Mouse (Mus musculus): ENCODE data around the gene Ptcd1. TPM values are rescaled to one million over a fixed set of nuclear protein-coding genes. Genes with fewer than 3 reads are reported as not detected.

The Ptcd1 gene
- total and polyA plus RNA-seq, 3 experiments = 11.4 to 13.9 (median 11.7) TPM

DNA sequence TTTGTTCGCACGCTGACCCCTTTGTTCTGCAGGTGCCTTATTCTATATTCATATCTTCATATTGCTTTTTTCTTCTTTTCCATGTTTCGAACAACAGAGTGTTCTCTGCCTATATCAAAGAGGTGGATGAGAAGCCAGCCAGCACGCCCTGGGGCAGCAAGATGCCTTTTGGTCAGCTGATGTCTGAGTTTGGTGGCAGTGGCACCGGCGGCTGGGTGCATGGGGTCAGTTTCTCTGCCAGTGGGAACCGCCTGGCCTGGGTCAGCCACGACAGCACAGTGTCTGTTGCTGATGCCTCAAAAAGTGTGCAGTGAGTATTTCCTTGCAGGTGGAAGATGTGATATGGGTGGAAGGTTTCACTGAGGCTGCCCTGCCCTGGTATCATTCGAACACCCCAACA is 65.9 kb downstream of the Ptcd1 start:
- in situ Hi-C loops (cut with MboI; ENCODE audit: low pct_ligation_motif_present, low pct_unique_long_range_greater_than_20kb, low sequenced_read_pairs) = no loop called here

GRCm38 (mm10) chr5:145098340-145098821 is 68.5 kb downstream of the Ptcd1 start:
- no peak overlapping the region for H3K27ac ChIP-seq (ENCODE audit: insufficient read depth, low read depth)

More for the DNA sequence above, 65.9 kb downstream of the Ptcd1 start:
- Histone ChIP-seq H3K79me2 (replicated peaks; ENCODE audit: control insufficient read depth, extremely low read depth, insufficient read depth, poor library complexity, severe bottlenecking) (no peaks in the 10 kb centered on the region), H3K9me3 (replicated peaks; ENCODE audit: low read length) (no peaks in the 10 kb centered on the region), H3K9ac (ENCODE audit: insufficient read depth, low read depth) (no peak overlapping the region), H3K27ac (ENCODE audit: insufficient read depth, low read depth) (no peak overlapping the region), H3K27me3 (replicated peaks) (no peaks in the 10 kb centered on the region), H3K4me1 (ENCODE audit: control insufficient read depth in 1 of 2, insufficient read depth in 2 of 2) (no peaks in the 10 kb centered on the region), H3K36me3 (replicated peaks in 1 of 2; ENCODE audit: control insufficient read depth in 1 of 2, insufficient read depth in 1 of 2, low read length in 1 of 2) (peaks cover 75 to 89% of the 10 kb centered on the region in 2 experiments), H3K4me3 (replicated peaks in 1 of 3; ENCODE audit: low read depth in 2 of 3, low read length in 2 of 3, poor library complexity in 1 of 3) (no peak overlapping the region), H3K4me2 (ENCODE audit: insufficient read depth, low read depth, poor library complexity, severe bottlenecking) (no peak overlapping the region)
- dilution Hi-C loops (cut with MboI; ENCODE audit: extremely low pct_ligation_motif_present, extremely low pct_unique_long_range_greater_than_20kb, low sequenced_read_pairs) = no loop called here
- DNase-seq (ENCODE audit: extremely low read depth) = no peak
- TF ChIP-seq CTCF (conservative IDR thresholded peaks at IDR 0.05 in 1 of 2, IDR thresholded peaks at IDR 0.05 in 1 of 2; ENCODE audit: low read depth in 2 of 2, low read length in 2 of 2) (no peak), MAX (IDR thresholded peaks at IDR 0.05; ENCODE audit: low read length) (no peak), KAT2A (IDR thresholded peaks at IDR 0.05; ENCODE audit: insufficient replicate concordance, low read length) (no peak), MAZ (IDR thresholded peaks at IDR 0.05; ENCODE audit: low read depth, low read length) (no peak), JUN (IDR thresholded peaks at IDR 0.05; ENCODE audit: insufficient read depth, low read depth, low read length) (no peak), MAFK (IDR thresholded peaks at IDR 0.05; ENCODE audit: insufficient replicate concordance, low read length) (no peak)

More at GRCm38 (mm10) chr5:145098340-145098821, 68.5 kb downstream of the Ptcd1 start:
- DNase-seq (ENCODE audit: extremely low read depth) = no peak
- in situ Hi-C loops (cut with MboI; ENCODE audit: low pct_ligation_motif_present, low pct_unique_long_range_greater_than_20kb, low sequenced_read_pairs) = no loop called here
- Histone ChIP-seq H3K9me3 (replicated peaks; ENCODE audit: low read length) (no peaks in the 10 kb centered on the region), H3K9ac (ENCODE audit: insufficient read depth, low read depth) (no peak overlapping the region), H3K4me2 (ENCODE audit: insufficient read depth, low read depth, poor library complexity, severe bottlenecking) (no peak overlapping the region), H3K27me3 (replicated peaks) (no peaks in the 10 kb centered on the region), H3K79me2 (replicated peaks; ENCODE audit: control insufficient read depth, extremely low read depth, insufficient read depth, poor library complexity, severe bottlenecking) (no peaks in the 10 kb centered on the region), H3K4me3 (replicated peaks in 1 of 3; ENCODE audit: low read depth in 2 of 3, low read length in 2 of 3, poor library complexity in 1 of 3) (no peak overlapping the region), H3K36me3 (replicated peaks in 1 of 2; ENCODE audit: control insufficient read depth in 1 of 2, insufficient read depth in 1 of 2, low read length in 1 of 2) (peaks cover 69 to 87% of the 10 kb centered on the region in 2 experiments), H3K4me1 (ENCODE audit: control insufficient read depth in 1 of 2, insufficient read depth in 2 of 2) (no peaks in the 10 kb centered on the region)
- TF ChIP-seq MYC (IDR thresholded peaks at IDR 0.05; ENCODE audit: low read depth, low read length) (no peak), ZC3H11A (IDR thresholded peaks at IDR 0.05; ENCODE audit: low read depth, low read length) (no peak), CHD1 (IDR thresholded peaks at IDR 0.05; ENCODE audit: low read depth, low read length) (no peak), ETS1 (conservative IDR thresholded peaks at IDR 0.05; ENCODE audit: low read depth, low read length) (no peak), SIN3A (IDR thresholded peaks at IDR 0.05; ENCODE audit: low read length) (no peak), ZMIZ1 (IDR thresholded peaks at IDR 0.05; ENCODE audit: low read depth, low read length) (no peak), MEF2A (IDR thresholded peaks at IDR 0.05; ENCODE audit: borderline replicate concordance, low read depth, low read length) (no peak), MAZ (IDR thresholded peaks at IDR 0.05; ENCODE audit: low read depth, low read length) (no peak), USF1 (IDR thresholded peaks at IDR 0.05; ENCODE audit: low read depth, low read length) (no peak), KAT2A (IDR thresholded peaks at IDR 0.05; ENCODE audit: insufficient replicate concordance, low read length) (no peak), TCF12 (IDR thresholded peaks at IDR 0.05; ENCODE audit: low read depth, low read length) (no peak), NRF1 (IDR thresholded peaks at IDR 0.05; ENCODE audit: low read depth, low read length) (no peak), SMC3 (IDR thresholded peaks at IDR 0.05; ENCODE audit: low read depth, low read length) (no peak), ELF1 (IDR thresholded peaks at IDR 0.05; ENCODE audit: low read depth, low read length) (no peak), GABPA (IDR thresholded peaks at IDR 0.05; ENCODE audit: insufficient replicate concordance, low read depth, low read length) (no peak), POLR2A (IDR thresholded peaks at IDR 0.05; ENCODE audit: low read depth, low read length) (no peak), HCFC1 (IDR thresholded peaks at IDR 0.05; ENCODE audit: low read depth, low read length) (no peak), JUN (IDR thresholded peaks at IDR 0.05; ENCODE audit: insufficient read depth, low read depth, low read length) (no peak), TBP (conservative IDR thresholded peaks at IDR 0.05; ENCODE audit: low read depth, low read length) (no peak), ZKSCAN1 (IDR thresholded peaks at IDR 0.05; ENCODE audit: borderline replicate concordance, low read depth, low read length) (no peak)
- dilution Hi-C loops (cut with MboI; ENCODE audit: extremely low pct_ligation_motif_present, extremely low pct_unique_long_range_greater_than_20kb, low sequenced_read_pairs) = no loop called here

Data from CH12.LX (cell line).